Mouse (Mus musculus): Measurements from ENCODE around the gene Unc5cl.

Gene Unc5cl

DNA sequence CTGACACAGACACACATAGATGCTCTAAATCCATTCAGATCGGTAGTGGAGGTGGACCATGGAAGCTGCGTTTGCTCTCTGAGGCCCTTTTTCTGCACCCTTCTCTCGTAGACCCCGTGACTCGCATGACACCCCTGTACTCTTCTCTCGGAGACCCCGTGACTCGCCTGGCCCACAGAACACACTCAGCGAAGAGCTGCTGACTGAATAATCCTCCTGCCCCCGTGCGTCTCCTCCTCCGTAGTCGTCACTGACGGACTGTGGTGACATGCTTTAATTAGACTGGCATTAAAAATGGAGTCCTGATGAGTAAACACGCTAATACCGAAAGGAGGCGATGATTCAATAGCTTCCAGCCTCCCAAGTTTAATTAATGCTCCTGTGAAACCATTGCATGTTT, 84.6 kb downstream of the Unc5cl start:
- DNase-seq (ENCODE audit: low read depth, low spot score): no peak

- no peak for DNase-seq (ENCODE audit: low read depth, low spot score)
Measured at GRCm38 (mm10) chr17:48542733-48543132, 88.0 kb downstream of the Unc5cl start.

- no peak for DNase-seq (ENCODE audit: low read depth, low spot score)
Measured at GRCm38 (mm10) chr17:48543301-48543765, 88.6 kb downstream of the Unc5cl start.

DNA sequence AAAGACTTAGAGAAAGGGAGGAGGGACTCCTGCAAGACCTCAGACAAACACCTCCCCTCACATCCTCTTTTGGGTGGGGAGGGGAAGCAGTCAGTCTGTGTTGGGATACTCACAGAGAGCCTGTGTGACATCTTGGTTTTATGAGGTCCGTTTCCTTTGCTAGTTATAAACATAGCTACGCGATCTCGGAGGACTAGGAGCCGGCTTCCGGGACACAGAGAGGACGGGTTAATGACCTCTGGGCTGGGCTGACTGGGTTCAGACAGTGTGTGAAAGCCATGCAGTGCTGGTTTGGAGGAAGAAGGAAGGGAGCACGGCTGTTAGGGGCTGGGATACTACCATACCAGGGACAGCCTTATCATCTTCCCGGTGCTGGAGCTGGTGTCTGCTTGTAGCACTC, 90.0 kb downstream of the Unc5cl start:
- no peak for DNase-seq (ENCODE audit: low read depth, low spot score)

- no peak for DNase-seq (ENCODE audit: low read depth, low spot score)
Measured at GRCm38 (mm10) chr17:48545223-48545943, 90.7 kb downstream of the Unc5cl start.

DNA sequence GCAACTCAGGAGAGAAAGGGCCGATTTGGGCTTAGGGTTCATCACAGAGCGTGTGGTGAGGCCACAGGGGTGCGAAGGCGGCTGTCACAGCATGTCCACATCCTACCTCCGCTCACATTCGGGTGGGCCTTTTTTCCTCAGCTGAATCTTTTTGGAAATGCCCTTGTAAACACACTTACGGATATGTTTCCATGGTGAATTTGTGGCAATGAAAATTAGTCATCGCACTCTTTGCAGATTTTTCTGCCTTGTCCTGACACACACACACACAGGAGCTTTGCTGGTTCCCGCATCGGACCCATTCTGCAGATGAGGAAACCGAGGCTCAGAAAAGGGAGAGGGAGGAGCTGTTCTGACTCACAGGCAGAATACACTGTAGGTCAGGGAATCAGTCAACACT, 91.3 kb downstream of the Unc5cl start:
- DNase-seq (ENCODE audit: low read depth, low spot score): no peak

- no peak for DNase-seq (ENCODE audit: low read depth, low spot score)
Measured at GRCm38 (mm10) chr17:48547668-48548067, 93.0 kb downstream of the Unc5cl start.

DNA sequence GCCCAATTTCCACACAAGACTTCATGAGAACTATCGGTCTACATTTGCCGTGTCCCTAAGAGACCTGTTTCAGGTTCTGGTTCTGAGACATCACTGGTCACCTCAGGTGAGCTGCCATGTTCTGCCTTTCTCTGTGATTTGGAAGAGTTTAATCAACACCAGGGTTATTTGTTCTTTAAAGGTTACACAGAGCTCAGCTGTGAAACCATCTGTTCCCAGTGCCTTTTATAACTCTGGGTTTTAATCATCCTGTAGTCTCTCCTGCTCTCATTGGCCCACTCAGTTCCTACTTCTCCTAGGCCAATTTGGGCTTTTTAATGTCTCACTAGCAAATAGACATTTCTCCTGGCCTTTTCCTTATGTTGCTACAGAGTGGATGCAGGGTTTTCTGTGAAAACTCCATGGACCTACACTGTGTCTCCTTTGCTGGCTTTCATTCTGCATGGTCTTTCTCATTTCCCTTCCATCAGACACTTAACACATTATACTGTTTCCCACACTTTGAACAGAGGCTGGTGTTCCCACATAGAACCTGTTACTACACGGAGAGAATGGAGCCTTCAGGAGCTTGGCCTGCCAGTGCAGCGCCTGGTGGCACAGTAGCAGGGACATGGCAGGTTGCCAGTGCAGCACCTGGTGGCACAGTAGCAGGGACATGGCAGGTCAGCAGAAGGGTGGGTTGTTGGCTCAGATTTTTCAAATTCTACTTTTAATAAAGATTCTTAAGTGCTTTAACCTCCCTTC, 97.3 kb downstream of the Unc5cl start:
- no peak for DNase-seq (ENCODE audit: low read depth, low spot score)

- DNase-seq (ENCODE audit: low read depth, low spot score): no peak
Measured at GRCm38 (mm10) chr17:48552532-48552915, 97.8 kb downstream of the Unc5cl start.

DNA sequence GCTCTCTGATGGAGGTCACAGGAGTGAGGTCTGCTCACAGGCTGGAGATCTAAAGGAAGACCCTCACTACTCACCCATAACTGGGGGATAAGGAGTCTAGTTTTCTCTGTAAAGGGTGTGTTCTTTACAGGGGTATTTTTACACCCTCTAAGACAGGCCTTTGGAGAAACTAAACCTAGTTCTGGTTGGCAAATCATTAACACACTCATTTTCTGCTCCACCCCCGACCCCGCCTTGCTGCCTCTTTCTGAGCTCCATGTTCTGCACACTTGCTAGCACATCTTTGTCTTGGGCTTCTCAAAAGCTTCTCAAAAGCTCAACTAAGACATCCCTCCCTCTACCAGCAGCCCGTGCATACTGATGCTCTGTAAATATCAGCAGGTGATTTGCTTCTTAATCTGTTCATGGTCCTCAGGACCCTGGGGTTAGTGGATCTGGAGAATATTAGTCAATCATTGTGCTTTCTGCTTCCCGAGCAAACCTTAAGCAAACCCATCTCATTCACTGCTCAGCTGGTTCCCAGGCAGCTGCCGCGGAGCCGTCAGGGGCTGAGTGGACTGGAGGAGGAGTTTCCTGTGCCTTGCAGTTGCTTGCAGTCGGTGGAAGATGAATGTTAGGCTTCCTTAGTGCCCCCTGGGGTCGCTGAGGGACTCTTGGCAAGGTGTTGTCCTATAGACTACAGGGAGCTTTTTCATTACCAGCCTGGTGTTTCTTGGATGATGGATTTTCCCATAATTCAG, 101.7 kb downstream of the Unc5cl start:
- DNase-seq (ENCODE audit: low read depth, low spot score): no peak

- no peak for DNase-seq (ENCODE audit: low read depth, low spot score)
Measured at GRCm38 (mm10) chr17:48557823-48558715, 103.4 kb downstream of the Unc5cl start.

GRCm38 (mm10) chr17:48564931-48565330, 110.2 kb downstream of the Unc5cl start:
- no peak for DNase-seq (ENCODE audit: low read depth, low spot score)

- DNase-seq (ENCODE audit: low read depth, low spot score): no peak
Measured at GRCm38 (mm10) chr17:48569656-48570055, 115.0 kb downstream of the Unc5cl start.

DNA sequence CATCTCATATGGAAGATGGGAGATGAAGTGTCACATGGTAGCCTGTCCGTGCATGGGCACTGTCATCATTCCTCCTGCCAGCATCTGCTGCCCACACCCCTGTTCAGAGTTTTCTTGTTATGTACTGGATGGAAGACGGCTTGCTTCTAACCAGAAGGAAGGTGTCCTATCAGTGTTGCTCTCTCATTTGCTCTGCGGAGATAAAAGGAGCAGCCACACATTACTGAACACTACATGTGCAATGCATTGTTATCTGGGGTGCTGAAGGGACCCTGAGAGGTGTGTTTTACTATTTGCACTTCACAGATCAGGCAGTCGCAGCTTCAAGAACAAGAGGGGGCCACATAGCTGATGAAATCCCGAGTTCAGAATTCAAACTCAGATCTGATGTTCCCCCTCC, 126.5 kb downstream of the Unc5cl start:
- no peak for DNase-seq (ENCODE audit: low read depth, low spot score)

GRCm38 (mm10) chr17:48582486-48582990, 127.8 kb downstream of the Unc5cl start:
- DNase-seq (ENCODE audit: low read depth, low spot score): no peak

DNA sequence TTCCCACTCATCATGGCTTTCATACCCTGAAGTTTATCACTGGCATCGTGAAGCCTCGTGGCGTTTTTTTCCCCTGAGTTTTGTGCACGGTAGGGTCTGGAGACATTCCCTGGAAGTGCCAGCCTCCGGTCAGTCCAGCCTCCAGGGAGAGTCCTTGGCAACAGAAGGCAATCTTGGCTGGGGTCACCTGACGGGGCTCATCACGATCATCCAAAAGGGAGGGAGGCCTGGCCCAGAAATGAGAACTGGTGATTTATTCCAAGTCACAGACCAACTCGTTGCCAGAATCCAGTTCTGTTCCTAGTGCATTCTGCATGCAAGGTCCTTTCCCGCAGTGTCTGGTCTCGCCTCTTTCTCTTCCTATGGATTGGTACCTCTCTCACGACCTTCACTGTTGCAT, 128.7 kb downstream of the Unc5cl start:
- no peak for DNase-seq (ENCODE audit: low read depth, low spot score)

DNA sequence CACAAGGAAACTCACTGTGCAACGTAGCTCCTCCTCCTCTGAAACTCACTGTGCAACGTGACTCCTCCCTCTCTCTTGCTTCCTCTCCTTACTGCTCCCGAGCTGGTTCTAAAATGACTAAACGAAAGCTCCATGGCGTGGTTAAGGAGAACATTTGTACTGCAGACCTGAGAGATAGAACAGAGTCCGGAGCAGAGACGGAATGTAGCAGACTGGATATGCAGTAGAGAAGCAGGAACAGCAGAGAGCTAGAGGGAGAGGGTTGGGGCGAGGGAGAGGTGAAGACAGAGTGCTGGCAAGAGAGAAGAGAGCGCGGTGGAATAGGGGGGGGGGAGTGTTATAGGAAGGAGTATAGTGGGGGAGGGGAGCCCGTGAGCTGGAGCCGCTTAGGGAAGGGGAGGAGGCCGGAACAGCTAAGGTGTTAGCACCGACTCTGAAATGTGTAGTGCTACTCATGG, 131.2 kb downstream of the Unc5cl start:
- DNase-seq (ENCODE audit: low read depth, low spot score): peak; percentile 14

DNA sequence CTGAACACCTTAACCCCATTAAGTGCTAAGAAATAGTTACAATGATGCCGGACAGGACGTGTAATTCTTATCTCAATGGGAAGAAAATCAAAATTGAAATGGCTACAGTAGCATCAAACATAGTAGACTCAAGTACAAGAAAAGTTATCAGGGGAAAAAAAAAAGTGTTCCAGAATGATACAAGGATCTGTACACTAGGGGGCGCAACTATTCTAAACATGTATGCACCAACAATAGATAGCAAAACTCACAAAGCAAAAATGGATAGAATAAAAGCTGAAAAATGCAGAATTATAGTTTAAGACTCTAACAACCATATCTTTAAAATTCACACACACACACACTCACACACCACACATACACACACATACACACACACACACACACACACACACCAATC, 134.0 kb downstream of the Unc5cl start:
- no peak for DNase-seq (ENCODE audit: low read depth, low spot score)
